Mouse (Mus musculus) midbrain, embryonic 13.5 days (tissue): ENCODE measurements around the gene Hspb1. TPM values are rescaled to one million over a fixed set of nuclear protein-coding genes. Genes with fewer than 3 reads are reported as not detected.

ENCODE experiments used
- ATAC-seq: fragments of 200-750 bp; cut with Nextera tagmentation; 2 replicates; pipeline ENCODE4 v1.8.0; 2017; ENCODE audit warnings: mild to moderate bottlenecking, moderate TSS enrichment, moderate library complexity
- H3K27ac ChIP-seq: fragments of 300-500 bp; sonication (generic); 2 replicates; pipeline ENCODE4 v1.5.1; 2015; ENCODE audit warnings: inconsistent platforms, mild to moderate bottlenecking, moderate library complexity
- H3K27me3 ChIP-seq: fragments of 300-500 bp; sonication (generic); 2 replicates; pipeline ENCODE4 v1.6.1; 2015; ENCODE audit warnings: mild to moderate bottlenecking, inconsistent platforms
- H3K36me3 ChIP-seq: fragments of 300-500 bp; sonication (generic); 2 replicates; pipeline ENCODE4 v1.6.1; 2015; ENCODE audit warnings: mild to moderate bottlenecking, inconsistent platforms
- H3K4me1 ChIP-seq: fragments of 300-500 bp; sonication (generic); replicated peaks from 2 replicates; pipeline ENCODE4 v1.6.1; 2015; ENCODE audit warnings: inconsistent platforms
- H3K4me2 ChIP-seq: fragments of 300-500 bp; sonication (generic); replicated peaks from 2 replicates; pipeline ENCODE4 v1.6.1; 2015; ENCODE audit warnings: moderate library complexity, mild to moderate bottlenecking, inconsistent platforms
- H3K4me3 ChIP-seq: fragments of 300-500 bp; sonication (generic); replicated peaks from 2 replicates; pipeline ENCODE4 v1.5.1; 2015; ENCODE audit warnings: mild to moderate bottlenecking, inconsistent platforms
- H3K9ac ChIP-seq: fragments of 300-500 bp; sonication (generic); replicated peaks from 2 replicates; pipeline ENCODE4 v1.6.1; 2015; ENCODE audit warnings: mild to moderate bottlenecking, inconsistent platforms
- H3K9me3 ChIP-seq: fragments of 300-500 bp; sonication (generic); 2 replicates; pipeline ENCODE4 v1.6.1; 2016; ENCODE audit warnings: mild to moderate bottlenecking, inconsistent platforms
- WGBS: fragments of 180-500 bp; shearing (Covaris S2); methylation state at CpG from one replicate; pipeline ENCODE4 v1.1.7; 2015; 5-methylcytosine and 5-hydroxymethylcytosine counted together
- polyA plus RNA-seq: library from polyadenylated mRNA; unstranded; fragments of >200 nt; fragmentation: Nextera tagmentation; extraction: Ambion mirVana; gene quantifications from 2 replicates; pipeline ENCODE4 v1.2.1, GENCODE M21; 2015

Hspb1 gene
- polyA plus RNA-seq, 1 experiment from 2014 or later = 6.8 TPM

- no peak; the same call in 1 of the 2 replicates for ATAC-seq
- no peaks in the 10 kb centered on the region for H3K36me3 ChIP-seq
- peak overlapping the region; percentile 32 for H3K4me2 ChIP-seq
- H3K27ac ChIP-seq = no peak overlapping the region
- no peak overlapping the region for H3K9ac ChIP-seq
- peaks cover 57% of the 10 kb centered on the region for H3K27me3 ChIP-seq
- no peak overlapping the region for H3K4me3 ChIP-seq
- H3K9me3 ChIP-seq = no peaks in the 10 kb centered on the region
- H3K4me1 ChIP-seq = peaks cover 14% of the 10 kb centered on the region; the same call in 1 of the 2 replicates
- 3% methylated on average over 30 of the region's 30 CpGs for WGBS
These were observed 891 bp downstream of the Hspb1 start for GRCm38 (mm10) chr5:135888405-135889215.

- no peak for ATAC-seq
- Histone ChIP-seq H3K9me3 (no peaks in the 10 kb centered on the region), H3K9ac (no peak overlapping the region), H3K4me1 (peaks cover 14% of the 10 kb centered on the region; the same call in 1 of the 2 replicates), H3K27ac (no peak overlapping the region), H3K4me2 (no peak overlapping the region), H3K27me3 (peaks cover 57% of the 10 kb centered on the region), H3K36me3 (no peaks in the 10 kb centered on the region), H3K4me3 (no peak overlapping the region)
- WGBS = 53% methylated on average over 4 of the region's 4 CpGs
These were observed 2.6 kb downstream of the Hspb1 start for GRCm38 (mm10) chr5:135890323-135890722.

- Histone ChIP-seq H3K9ac (no peak overlapping the region), H3K4me2 (no peak overlapping the region), H3K27me3 (peaks cover 52% of the 10 kb centered on the region), H3K27ac (no peak overlapping the region), H3K9me3 (no peaks in the 10 kb centered on the region), H3K4me1 (peaks cover 14% of the 10 kb centered on the region; the same call in 1 of the 2 replicates), H3K4me3 (no peak overlapping the region), H3K36me3 (no peaks in the 10 kb centered on the region)
- 63% methylated on average over 3 of the region's 3 CpGs for WGBS
- no peak for ATAC-seq
These were observed 3.2 kb downstream of the Hspb1 start for GRCm38 (mm10) chr5:135890920-135891319.

GRCm38 (mm10) chr5:135892589-135893351 is 5.1 kb downstream of the Hspb1 start:
- Histone ChIP-seq H3K36me3 (no peaks in the 10 kb centered on the region), H3K27ac (no peak overlapping the region), H3K4me1 (peaks cover 10% of the 10 kb centered on the region; the same call in 1 of the 2 replicates), H3K27me3 (peaks cover 44% of the 10 kb centered on the region), H3K4me2 (no peak overlapping the region), H3K9me3 (no peaks in the 10 kb centered on the region), H3K4me3 (no peak overlapping the region), H3K9ac (no peak overlapping the region)
- ATAC-seq = no peak
- WGBS = 63% methylated on average over 9 of the region's 9 CpGs

GRCm38 (mm10) chr5:135894958-135895357 is 7.2 kb downstream of the Hspb1 start:
- Histone ChIP-seq H3K9me3 (no peaks in the 10 kb centered on the region), H3K27me3 (peaks cover 25% of the 10 kb centered on the region), H3K4me3 (no peak overlapping the region), H3K4me2 (no peak overlapping the region), H3K9ac (no peak overlapping the region), H3K4me1 (no peaks in the 10 kb centered on the region), H3K27ac (no peak overlapping the region), H3K36me3 (no peaks in the 10 kb centered on the region)
- WGBS = 86% methylated on average over 6 of the region's 6 CpGs
- no peak for ATAC-seq

- Histone ChIP-seq H3K27ac (no peak overlapping the region), H3K4me2 (no peak overlapping the region), H3K4me1 (peaks cover 4% of the 10 kb centered on the region), H3K4me3 (no peak overlapping the region), H3K27me3 (no peaks in the 10 kb centered on the region), H3K36me3 (no peaks in the 10 kb centered on the region), H3K9ac (no peak overlapping the region), H3K9me3 (no peaks in the 10 kb centered on the region)
- no peak for ATAC-seq
- 19% methylated on average over 3 of the region's 3 CpGs for WGBS
These were observed 10.3 kb downstream of the Hspb1 start for GRCm38 (mm10) chr5:135898028-135898427.

- Histone ChIP-seq H3K27ac (no peak overlapping the region), H3K4me2 (no peak overlapping the region), H3K4me1 (peaks cover 14% of the 10 kb centered on the region), H3K9ac (no peak overlapping the region), H3K27me3 (no peaks in the 10 kb centered on the region), H3K4me3 (no peak overlapping the region), H3K9me3 (no peaks in the 10 kb centered on the region), H3K36me3 (no peaks in the 10 kb centered on the region)
- WGBS = 82% methylated on average over 4 of the region's 4 CpGs
- ATAC-seq = no peak
These were observed 11.3 kb downstream of the Hspb1 start for GRCm38 (mm10) chr5:135898995-135899394.

GRCm38 (mm10) chr5:135899833-135900232 is 12.1 kb downstream of the Hspb1 start:
- Histone ChIP-seq H3K9me3 (no peaks in the 10 kb centered on the region), H3K9ac (no peak overlapping the region), H3K4me3 (no peak overlapping the region), H3K36me3 (0 out of 2 replicates have a peak, but pooled peaks cover 5% of the 10 kb centered on the region), H3K27me3 (no peaks in the 10 kb centered on the region), H3K4me1 (peaks cover 21% of the 10 kb centered on the region), H3K4me2 (no peak overlapping the region), H3K27ac (no peak overlapping the region)
- ATAC-seq = no peak
- 62% methylated on average over 4 of the region's 4 CpGs for WGBS

GRCm38 (mm10) chr5:135900701-135901100 is 13.0 kb downstream of the Hspb1 start:
- H3K4me3 ChIP-seq = no peak overlapping the region
- WGBS = 86% methylated on average over 3 of the region's 3 CpGs

GRCm38 (mm10) chr5:135901354-135902095 is 13.8 kb downstream of the Hspb1 start:
- Histone ChIP-seq H3K4me3 (no peak overlapping the region), H3K4me2 (no peak overlapping the region), H3K9me3 (no peaks in the 10 kb centered on the region), H3K9ac (no peak overlapping the region), H3K27me3 (no peaks in the 10 kb centered on the region), H3K27ac (no peak overlapping the region), H3K36me3 (peaks cover 11% of the 10 kb centered on the region), H3K4me1 (peaks cover 25% of the 10 kb centered on the region)
- no peak for ATAC-seq
- 64% methylated on average over 6 of the region's 6 CpGs for WGBS

More at GRCm38 (mm10) chr5:135900701-135901100, 13.0 kb downstream of the Hspb1 start:
- Histone ChIP-seq H3K4me1 (peaks cover 22% of the 10 kb centered on the region), H3K36me3 (0 out of 2 replicates have a peak, but pooled peaks cover 5% of the 10 kb centered on the region), H3K4me2 (no peak overlapping the region), H3K27me3 (no peaks in the 10 kb centered on the region), H3K27ac (no peak overlapping the region), H3K9me3 (no peaks in the 10 kb centered on the region), H3K9ac (no peak overlapping the region)
- no peak for ATAC-seq

- H3K27me3 ChIP-seq = no peaks in the 10 kb centered on the region
- WGBS = 16% methylated on average over 7 of the region's 7 CpGs
- H3K4me1 ChIP-seq = peaks cover 36% of the 10 kb centered on the region
- H3K9ac ChIP-seq = peak overlapping the region; percentile 59
- peak overlapping the region; percentile 35 for H3K4me3 ChIP-seq
- no peaks in the 10 kb centered on the region for H3K9me3 ChIP-seq
- peak overlapping the region; percentile 67 for H3K4me2 ChIP-seq
- H3K36me3 ChIP-seq = peaks cover 25% of the 10 kb centered on the region
- H3K27ac ChIP-seq = peak overlapping the region; percentile 87
- peak; percentile 57; the same call in 1 of the 2 replicates for ATAC-seq
These were observed 15.3 kb downstream of the Hspb1 start for GRCm38 (mm10) chr5:135903058-135903457.
